Mouse (Mus musculus) adrenal gland, postnatal 25 days (tissue): ENCODE measurements around the gene Col6a2. TPM values are rescaled to one million over a fixed set of nuclear protein-coding genes. Genes with fewer than 3 reads are reported as not detected.

Experiments
- DNase-seq: peaks from one replicate; pipeline ENCODE4 v3.0.0; 2021; ENCODE audit warnings: mixed read lengths
- total RNA-seq: library from RNA; stranded (reverse); gene quantifications from 2 replicates; pipeline ENCODE4 v1.2.3, GENCODE M21; 2021

The Col6a2 gene
- total RNA-seq, 1 experiment from 2014 or later = 29.1 TPM

- DNase-seq = no peak
Observed at GRCm38 (mm10) chr10:76546566-76546965, 76.9 kb downstream of the Col6a2 start.

Other genes with a start within 250 kb of the Col6a2 start
- not detected in 2 replicates for gene AC141477.1, start 183.2 kb downstream of the Col6a2 start, total RNA-seq
- gene Pcnt, start 180.8 kb downstream of the Col6a2 start, total RNA-seq = 22.2 and 23.9 TPM in 2 replicates
- not detected in 2 replicates for gene 2610028H24Rik, start 174.5 kb downstream of the Col6a2 start, total RNA-seq
- 39.4 and 40.8 TPM in 2 replicates for gene Mcm3ap, start 154.7 kb downstream of the Col6a2 start, total RNA-seq
- 3.4 and 4.5 TPM in 2 replicates for gene Ybey, start 154.5 kb downstream of the Col6a2 start, total RNA-seq
- gene Lss, start 92.0 kb downstream of the Col6a2 start, total RNA-seq = 116 and 134 TPM in 2 replicates
- not detected in 2 replicates for gene Spatc1l, start 61.4 kb downstream of the Col6a2 start, total RNA-seq
- 2.1 TPM in 1 of 2 replicates, not detected in the other for gene Ftcd, start 48.0 kb downstream of the Col6a2 start, total RNA-seq
- gene Col6a1, start 102.5 kb upstream of the Col6a2 start, total RNA-seq = 427 and 469 TPM in 2 replicates